ENCODE assay signal across 18 mouse cellular contexts in the genomic region with DNA sequence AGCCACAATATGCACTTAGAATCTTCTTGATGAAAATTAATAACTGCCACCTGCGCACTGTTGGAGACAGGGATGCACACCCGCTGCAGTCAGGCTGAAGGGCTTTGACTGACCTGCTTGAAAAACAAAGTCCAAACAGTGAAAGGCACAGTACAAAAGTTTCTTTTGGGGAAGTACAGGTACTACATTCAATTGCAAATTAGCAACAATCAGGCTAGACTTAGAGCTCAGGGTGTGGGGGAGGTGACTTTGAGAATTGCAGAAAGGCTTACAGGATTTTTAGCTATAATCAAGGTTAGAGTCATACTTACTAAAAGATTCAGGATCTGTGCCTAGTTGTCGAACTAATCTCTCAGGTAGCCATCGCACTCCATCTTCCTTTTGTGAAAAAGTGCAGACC.
A peak's percentile ranks its signal among the peaks of the same experiment; 100 is the strongest.
DNase-seq lines count a peak whose midpoint lies in the region; ATAC-seq and TF ChIP-seq lines count a peak whose summit lies in the region.
"Had no signal": no experiment of that assay in that cellular context is flagged by ENCODE, and none has a peak within 500 bp of the region (broad histone marks: within the 10 kb centered on the region; RNA-seq: fewer than 3 reads in every experiment).

No protein-coding gene starts in this region.

- in situ Hi-C loops in ES-E14 (cut with MboI; ENCODE audit: low sequenced_read_pairs in 2 of 2, unreplicated experiment in 2 of 2), result no loop called here

- H3K27ac ChIP-seq in ES-E14 (ENCODE audit: insufficient read depth, low read depth, low read length, poor library complexity, severe bottlenecking), result no peak overlapping the region
- H3K27ac ChIP-seq: embryonic facial prominence, embryonic 10.5 days; embryonic facial prominence, embryonic 12.5 days; forebrain, embryonic 13.5 days; forebrain, embryonic 15.5 days had no signal

- no peak overlapping the region for H3K9ac ChIP-seq in ES-E14 (ENCODE audit: insufficient read depth, low read depth, low read length, poor library complexity, severe bottlenecking)
- H3K9ac ChIP-seq: embryonic facial prominence, embryonic 12.5 days; forebrain, embryonic 13.5 days; forebrain, embryonic 15.5 days; forebrain, postnatal 0 days had no signal

- no peak overlapping the region for H3K4me3 ChIP-seq in ES-E14 (ENCODE audit: insufficient read depth in 1 of 2, low read depth in 1 of 2, low read length in 2 of 2, poor library complexity in 1 of 2, severe bottlenecking in 1 of 2)
- H3K4me3 ChIP-seq: embryonic facial prominence, embryonic 10.5 days; embryonic facial prominence, embryonic 12.5 days; forebrain, embryonic 13.5 days; forebrain, embryonic 15.5 days had no signal

- DNase-seq in ES-E14 (ENCODE audit: low read depth, low spot score), result peak; percentile 26
- peak; percentile 1 for DNase-seq in WW6 (ENCODE audit: low read depth, low spot score)
- DNase-seq in right cerebral cortex, postnatal 25 days, result no peak
- no peak for DNase-seq in adrenal gland, postnatal 25 days
- DNase-seq: adrenal gland, adult 8-10 months; adrenal gland, postnatal 36 days; cerebellum, adult 11-12 months; cerebellum, adult 2 months; cerebellum, adult 9-10 months; cerebellum, postnatal 10 days; cerebellum, postnatal 25 days; forebrain, postnatal 0 days had no signal

- H3K36me3 ChIP-seq in ES-E14 (ENCODE audit: control insufficient read depth, insufficient read depth, low read length, poor library complexity, severe bottlenecking), result no peaks in the 10 kb centered on the region
- H3K36me3 ChIP-seq: embryonic facial prominence, embryonic 10.5 days; embryonic facial prominence, embryonic 12.5 days; forebrain, embryonic 15.5 days had no signal

- ATAC-seq in megakaryocyte-erythroid progenitor cell, adult 5-6 weeks (replicated peaks; ENCODE audit: low FRiP score, low TSS enrichment, poor library complexity, severe bottlenecking), result no peak
- ATAC-seq: activated CD4-positive, CD25-positive, alpha-beta regulatory T cell, adult 4 months; forebrain, embryonic 13.5 days; forebrain, embryonic 15.5 days; forebrain, postnatal 0 days had no signal

- H3K4me1 ChIP-seq in ES-E14 (ENCODE audit: control insufficient read depth in 2 of 2, insufficient read depth in 2 of 2, low read length in 2 of 2, poor library complexity in 1 of 2), result no peaks in the 10 kb centered on the region
- H3K4me1 ChIP-seq: embryonic facial prominence, embryonic 10.5 days; embryonic facial prominence, embryonic 12.5 days; forebrain, embryonic 13.5 days; forebrain, embryonic 15.5 days had no signal

- H3K9me3 ChIP-seq in ES-E14 (ENCODE audit: control insufficient read depth, insufficient read depth, low read depth, low read length), result no peaks in the 10 kb centered on the region
- H3K9me3 ChIP-seq: embryonic facial prominence, embryonic 12.5 days; forebrain, embryonic 13.5 days; forebrain, embryonic 15.5 days had no signal

TF ChIP-seq in ES-E14, 5 proteins besides CTCF, POLR2A, EP300 and RAD21:
- TF ChIP-seq ZNF384 (IDR thresholded peaks at IDR 0.05; ENCODE audit: low read depth, low read length), result no peak
- no peak for TF ChIP-seq MAFK (IDR thresholded peaks at IDR 0.05; ENCODE audit: insufficient read depth, low read depth, low read length)
- TF ChIP-seq HCFC1 (IDR thresholded peaks at IDR 0.05; ENCODE audit: borderline replicate concordance, insufficient read depth, low read length), result no peak
- TF ChIP-seq ZC3H11A (IDR thresholded peaks at IDR 0.05; ENCODE audit: borderline replicate concordance, low read depth, low read length), result no peak
- TF ChIP-seq CHD2 (IDR thresholded peaks at IDR 0.05; ENCODE audit: low read depth, low read length), result no peak
TF ChIP-seq in ES-E14: peak in this region for 0.

Comparison
In these comparisons a context has a peak if more than half of its experiments do, and no peak if none do; other contexts are left out.
1. DNase-seq: peak in ES-E14 (single experiment) and WW6 (single experiment); none in right cerebral cortex, postnatal 25 days (single experiment) and adrenal gland, postnatal 25 days (single experiment).